Mouse (Mus musculus): ENCODE measurements around the gene Olfr547. TPM values are rescaled to one million over a fixed set of nuclear protein-coding genes. Genes with fewer than 3 reads are reported as not detected.

The Olfr547 gene
- total and polyA plus RNA-seq, 3 experiments, result not detected

GRCm38 (mm10) chr7:102529052-102529451, 5.5 kb upstream of the Olfr547 start:
- in situ Hi-C loops (cut with MboI; ENCODE audit: low pct_ligation_motif_present, low pct_unique_long_range_greater_than_20kb, low sequenced_read_pairs) (no loop called here), dilution Hi-C loops (cut with MboI; ENCODE audit: extremely low pct_ligation_motif_present, extremely low pct_unique_long_range_greater_than_20kb, low sequenced_read_pairs) (no loop called here)
- no peak for DNase-seq (ENCODE audit: extremely low read depth)
- no peak overlapping the region for H3K9ac ChIP-seq (ENCODE audit: insufficient read depth, low read depth)
- H3K9me3 ChIP-seq (replicated peaks; ENCODE audit: low read length), result no peaks in the 10 kb centered on the region
- no peaks in the 10 kb centered on the region for H3K36me3 ChIP-seq (replicated peaks in 1 of 2; ENCODE audit: control insufficient read depth in 1 of 2, insufficient read depth in 1 of 2, low read length in 1 of 2)
- no peak overlapping the region for H3K4me2 ChIP-seq (ENCODE audit: insufficient read depth, low read depth, poor library complexity, severe bottlenecking)
- no peak overlapping the region for H3K27ac ChIP-seq (ENCODE audit: insufficient read depth, low read depth)
- no peaks in the 10 kb centered on the region for H3K27me3 ChIP-seq (replicated peaks)
- peaks cover 0 to 6% of the 10 kb centered on the region in 2 experiments; a peak in 2 of 4 replicates for H3K4me1 ChIP-seq (ENCODE audit: control insufficient read depth in 1 of 2, insufficient read depth in 2 of 2)
- TF ChIP-seq RAD21 (IDR thresholded peaks at IDR 0.05; ENCODE audit: low read depth, low read length) (no peak), USF2 (conservative IDR thresholded peaks at IDR 0.05; ENCODE audit: low read depth, low read length) (no peak), SMC3 (IDR thresholded peaks at IDR 0.05; ENCODE audit: low read depth, low read length) (no peak), KAT2A (IDR thresholded peaks at IDR 0.05; ENCODE audit: insufficient replicate concordance, low read length) (no peak), TBP (conservative IDR thresholded peaks at IDR 0.05; ENCODE audit: low read depth, low read length) (no peak), USF1 (IDR thresholded peaks at IDR 0.05; ENCODE audit: low read depth, low read length) (no peak), E2F4 (IDR thresholded peaks at IDR 0.05; ENCODE audit: insufficient replicate concordance, low read depth, low read length) (no peak), ZC3H11A (IDR thresholded peaks at IDR 0.05; ENCODE audit: low read depth, low read length) (no peak), NELFE (IDR thresholded peaks at IDR 0.05; ENCODE audit: low read depth, low read length) (no peak), ZNF384 (IDR thresholded peaks at IDR 0.05; ENCODE audit: low read depth, low read length) (no peak), TCF12 (IDR thresholded peaks at IDR 0.05; ENCODE audit: low read depth, low read length) (no peak), MYC (IDR thresholded peaks at IDR 0.05; ENCODE audit: low read depth, low read length) (no peak), CHD2 (IDR thresholded peaks at IDR 0.05; ENCODE audit: low read length) (no peak), JUN (IDR thresholded peaks at IDR 0.05; ENCODE audit: insufficient read depth, low read depth, low read length) (no peak), ZKSCAN1 (IDR thresholded peaks at IDR 0.05; ENCODE audit: borderline replicate concordance, low read depth, low read length) (no peak), RCOR1 (conservative IDR thresholded peaks at IDR 0.05; ENCODE audit: low read depth, low read length) (no peak), ETS1 (conservative IDR thresholded peaks at IDR 0.05; ENCODE audit: low read depth, low read length) (no peak)
- H3K79me2 ChIP-seq (replicated peaks; ENCODE audit: control insufficient read depth, extremely low read depth, insufficient read depth, poor library complexity, severe bottlenecking), result no peaks in the 10 kb centered on the region
- no peak overlapping the region for H3K4me3 ChIP-seq (replicated peaks in 1 of 3; ENCODE audit: low read depth in 2 of 3, low read length in 2 of 3, poor library complexity in 1 of 3)

GRCm38 (mm10) chr7:102540596-102540995, 6.0 kb downstream of the Olfr547 start, which contains the start of gene Olfr548-ps1:
Gene Olfr548-ps1 (plus strand): TSS chr7:102540896.
- Histone ChIP-seq H3K4me2 (ENCODE audit: insufficient read depth, low read depth, poor library complexity, severe bottlenecking) (no peak within 1 kb of the TSS), H3K27ac (ENCODE audit: insufficient read depth, low read depth) (no peak within 1 kb of the TSS), H3K27me3 (replicated peaks) (no peaks in the 10 kb centered on the region), H3K4me1 (ENCODE audit: control insufficient read depth in 1 of 2, insufficient read depth in 2 of 2) (peaks cover 0 to 12% of the 10 kb centered on the region in 2 experiments; a peak in 2 of 4 replicates), H3K4me3 (replicated peaks in 1 of 3; ENCODE audit: low read depth in 2 of 3, low read length in 2 of 3, poor library complexity in 1 of 3) (no peak within 1 kb of the TSS), H3K9me3 (replicated peaks; ENCODE audit: low read length) (no peaks in the 10 kb centered on the region), H3K79me2 (replicated peaks; ENCODE audit: control insufficient read depth, extremely low read depth, insufficient read depth, poor library complexity, severe bottlenecking) (no peaks in the 10 kb centered on the region), H3K9ac (ENCODE audit: insufficient read depth, low read depth) (no peak within 1 kb of the TSS), H3K36me3 (replicated peaks in 1 of 2; ENCODE audit: control insufficient read depth in 1 of 2, insufficient read depth in 1 of 2, low read length in 1 of 2) (no peaks in the 10 kb centered on the region)
- in situ Hi-C loops (cut with MboI; ENCODE audit: low pct_ligation_motif_present, low pct_unique_long_range_greater_than_20kb, low sequenced_read_pairs), result no loop called here
- dilution Hi-C loops (cut with MboI; ENCODE audit: extremely low pct_ligation_motif_present, extremely low pct_unique_long_range_greater_than_20kb, low sequenced_read_pairs), result no loop called here
- TF ChIP-seq USF2 (conservative IDR thresholded peaks at IDR 0.05; ENCODE audit: low read depth, low read length), result no peak
- no peak for DNase-seq (ENCODE audit: extremely low read depth)
